Mouse (Mus musculus) lung, postnatal 0 days (tissue): ENCODE measurements at regions not wholly inside any gene's neighbourhood (a gene's known extent, or its start where the extent isn't known, plus 50 kb on each side); places are given as distances from the start of the nearest gene placed in this dataset.

Experiments
- CTCF ChIP-seq: IDR thresholded peaks from 2 replicates; pipeline ENCODE4 v1.5.1; 2016; ENCODE audit warnings: antibody characterized with exemption, mild to moderate bottlenecking
- EP300 ChIP-seq: IDR thresholded peaks from 2 replicates; pipeline ENCODE4 v1.6.1; 2016; ENCODE audit warnings: antibody characterized with exemption, mild to moderate bottlenecking, control low read depth

DNA sequence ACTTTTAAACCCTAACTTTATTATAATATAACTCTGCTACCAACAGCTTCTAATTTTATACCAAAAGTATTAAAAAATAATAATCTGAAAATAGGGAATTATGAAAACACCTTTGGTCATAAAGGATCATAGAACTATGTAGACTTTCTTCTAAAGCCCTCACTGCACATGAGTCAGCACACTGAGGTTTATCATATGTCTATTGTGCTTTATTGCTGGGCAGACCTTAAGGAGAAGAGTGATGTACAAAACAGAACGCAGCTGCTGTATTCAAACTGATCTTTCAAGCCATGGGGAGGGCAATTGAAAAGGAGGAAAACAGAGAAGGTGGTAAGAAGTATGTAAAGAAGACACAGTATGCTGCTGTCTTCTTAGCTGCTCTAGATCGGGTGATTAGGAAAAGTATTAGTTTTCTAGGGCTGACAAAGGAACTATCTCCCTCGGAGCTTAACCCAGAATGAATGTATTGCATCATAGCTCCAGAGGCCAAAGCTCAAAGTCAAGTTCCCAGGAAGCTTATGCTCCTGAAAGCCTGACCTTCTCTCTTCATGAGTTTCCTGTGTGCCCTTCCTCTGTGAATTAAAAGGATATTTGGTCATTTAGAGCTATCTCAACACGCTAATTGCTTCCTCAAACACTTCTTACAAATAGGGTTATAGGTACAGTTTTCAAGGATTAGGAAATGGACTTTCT lies 103.5 kb downstream of the Spry2 start:
- no peak for TF ChIP-seq CTCF
- TF ChIP-seq EP300: no peak
